Mouse (Mus musculus): ENCODE measurements around the gene AC129217.1. TPM values are rescaled to one million over a fixed set of nuclear protein-coding genes. Genes with fewer than 3 reads are reported as not detected.
A peak's percentile ranks its signal among the peaks of the same experiment; 100 is the strongest.

The AC129217.1 gene
- total and polyA plus RNA-seq, 3 experiments: not detected

- no peak for DNase-seq
- 89% methylated on average over 5 of the region's 5 CpGs for WGBS
Observed at GRCm38 (mm10) chr19:8848356-8848755, 18.8 kb downstream of the AC129217.1 start.

GRCm38 (mm10) chr19:8850402-8850901 is 20.9 kb downstream of the AC129217.1 start, which contains the start of gene Lrrn4cl:
Lrrn4cl (plus strand) TSS chr19:8850768.
- intact Hi-C loops (cut with DNase I): no loop called here
- no peak within 1 kb of the TSS for H3K9ac ChIP-seq (ENCODE audit: low read depth, low read length)
- TF ChIP-seq EP300 (IDR thresholded peaks at IDR 0.05; ENCODE audit: insufficient read depth, low read depth, low read length) (no peak), POLR2A (IDR thresholded peaks at IDR 0.05; ENCODE audit: insufficient read depth, low read depth, low read length) (no peak), CTCF (IDR thresholded peaks at IDR 0.05) (no peak)
- H3K36me3 ChIP-seq (ENCODE audit: control insufficient read depth, insufficient read depth, low read length): no peaks in the 10 kb centered on the region
- WGBS: 10% methylated on average over 7 of the region's 7 CpGs
- no peaks in the 10 kb centered on the region for H3K79me2 ChIP-seq (replicated peaks; ENCODE audit: control insufficient read depth, insufficient read depth, low read length)
- H3K4me3 ChIP-seq: no peak within 1 kb of the TSS
- H3K27ac ChIP-seq: peak within 1 kb of the TSS; percentile 6; the same call in 1 of the 2 replicates
- H3K27me3 ChIP-seq (ENCODE audit: control insufficient read depth, insufficient read depth, low read length): no peaks in the 10 kb centered on the region
- H3K4me1 ChIP-seq (ENCODE audit: control insufficient read depth, insufficient read depth, low read length): peaks cover 2% of the 10 kb centered on the region; the same call in 1 of the 2 replicates
- peak; percentile 42 to 57 for DNase-seq

More at GRCm38 (mm10) chr19:8848356-8848755, 18.8 kb downstream of the AC129217.1 start:
- Histone ChIP-seq H3K27ac (no peak overlapping the region), H3K4me3 (no peak overlapping the region), H3K79me2 (replicated peaks; ENCODE audit: control insufficient read depth, insufficient read depth, low read length) (no peaks in the 10 kb centered on the region), H3K4me1 (ENCODE audit: control insufficient read depth, insufficient read depth, low read length) (peaks cover 4% of the 10 kb centered on the region; the same call in 1 of the 2 replicates), H3K36me3 (ENCODE audit: control insufficient read depth, insufficient read depth, low read length) (no peaks in the 10 kb centered on the region), H3K9ac (ENCODE audit: low read depth, low read length) (no peak overlapping the region), H3K27me3 (ENCODE audit: control insufficient read depth, insufficient read depth, low read length) (no peaks in the 10 kb centered on the region)
- intact Hi-C loops (cut with DNase I): no loop called here
- TF ChIP-seq EP300 (IDR thresholded peaks at IDR 0.05; ENCODE audit: insufficient read depth, low read depth, low read length): no peak
- TF ChIP-seq CTCF (IDR thresholded peaks at IDR 0.05): no peak
- no peak for TF ChIP-seq POLR2A (IDR thresholded peaks at IDR 0.05; ENCODE audit: insufficient read depth, low read depth, low read length)

GRCm38 (mm10) chr19:8851639-8852038 is 22.1 kb downstream of the AC129217.1 start:
- WGBS: 62% methylated on average over 7 of the region's 7 CpGs
- H3K9ac ChIP-seq (ENCODE audit: low read depth, low read length): no peak overlapping the region
- H3K4me1 ChIP-seq (ENCODE audit: control insufficient read depth, insufficient read depth, low read length): peaks cover 2% of the 10 kb centered on the region; the same call in 1 of the 2 replicates
- intact Hi-C loops (cut with DNase I): no loop called here
- no peak for DNase-seq
- TF ChIP-seq POLR2A (IDR thresholded peaks at IDR 0.05; ENCODE audit: insufficient read depth, low read depth, low read length) (no peak), EP300 (IDR thresholded peaks at IDR 0.05; ENCODE audit: insufficient read depth, low read depth, low read length) (no peak), CTCF (IDR thresholded peaks at IDR 0.05) (no peak)
- no peak overlapping the region for H3K4me3 ChIP-seq
- no peak overlapping the region for H3K27ac ChIP-seq
- H3K27me3 ChIP-seq (ENCODE audit: control insufficient read depth, insufficient read depth, low read length): no peaks in the 10 kb centered on the region
- H3K79me2 ChIP-seq (replicated peaks; ENCODE audit: control insufficient read depth, insufficient read depth, low read length): no peaks in the 10 kb centered on the region
- H3K36me3 ChIP-seq (ENCODE audit: control insufficient read depth, insufficient read depth, low read length): no peaks in the 10 kb centered on the region

- peak; percentile 47 to 63 for DNase-seq
- no peaks in the 10 kb centered on the region for H3K36me3 ChIP-seq (ENCODE audit: control insufficient read depth, insufficient read depth, low read length)
- TF ChIP-seq POLR2A (IDR thresholded peaks at IDR 0.05; ENCODE audit: insufficient read depth, low read depth, low read length) (no peak), CTCF (IDR thresholded peaks at IDR 0.05) (no peak), EP300 (IDR thresholded peaks at IDR 0.05; ENCODE audit: insufficient read depth, low read depth, low read length) (no peak)
- no peak overlapping the region for H3K4me3 ChIP-seq
- H3K27ac ChIP-seq: no peak overlapping the region
- no peaks in the 10 kb centered on the region for H3K79me2 ChIP-seq (replicated peaks; ENCODE audit: control insufficient read depth, insufficient read depth, low read length)
- H3K9ac ChIP-seq (ENCODE audit: low read depth, low read length): no peak overlapping the region
- H3K27me3 ChIP-seq (ENCODE audit: control insufficient read depth, insufficient read depth, low read length): no peaks in the 10 kb centered on the region
- intact Hi-C loops (cut with DNase I): no loop called here
- WGBS: 63% methylated on average over 10 of the region's 10 CpGs
- H3K4me1 ChIP-seq (ENCODE audit: control insufficient read depth, insufficient read depth, low read length): peaks cover 2% of the 10 kb centered on the region; the same call in 1 of the 2 replicates
Observed at GRCm38 (mm10) chr19:8852236-8852928, 22.8 kb downstream of the AC129217.1 start.

DNA sequence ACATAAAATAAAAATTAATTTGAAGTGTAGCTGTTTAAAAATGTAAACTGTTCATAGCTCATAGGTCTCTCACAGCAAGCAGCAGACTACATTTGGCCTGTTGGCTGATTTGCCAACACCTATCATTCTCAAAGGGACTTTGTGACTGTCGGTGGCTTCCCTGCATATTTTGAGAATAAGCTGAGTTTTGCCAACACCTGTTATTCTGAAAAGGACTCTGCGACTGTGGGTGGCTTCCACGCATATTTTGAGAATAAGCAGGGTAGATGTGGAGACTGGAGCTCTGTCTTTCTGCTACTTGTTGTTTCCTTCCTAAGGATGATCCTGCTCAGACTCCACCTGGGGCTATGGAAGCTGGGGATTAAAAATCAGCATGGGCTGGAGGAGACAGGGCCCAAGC is 23.5 kb downstream of the AC129217.1 start:
- H3K4me3 ChIP-seq: no peak overlapping the region
- H3K79me2 ChIP-seq (replicated peaks; ENCODE audit: control insufficient read depth, insufficient read depth, low read length): no peaks in the 10 kb centered on the region
- TF ChIP-seq POLR2A (IDR thresholded peaks at IDR 0.05; ENCODE audit: insufficient read depth, low read depth, low read length) (no peak), EP300 (IDR thresholded peaks at IDR 0.05; ENCODE audit: insufficient read depth, low read depth, low read length) (no peak)
- intact Hi-C loops (cut with DNase I): no loop called here
- H3K9ac ChIP-seq (ENCODE audit: low read depth, low read length): no peak overlapping the region
- H3K4me1 ChIP-seq (ENCODE audit: control insufficient read depth, insufficient read depth, low read length): peaks cover 2% of the 10 kb centered on the region; the same call in 1 of the 2 replicates
- WGBS: 78% methylated on average over 3 of the region's 3 CpGs
- no peaks in the 10 kb centered on the region for H3K27me3 ChIP-seq (ENCODE audit: control insufficient read depth, insufficient read depth, low read length)
- no peak overlapping the region for H3K27ac ChIP-seq
- DNase-seq: no peak
- H3K36me3 ChIP-seq (ENCODE audit: control insufficient read depth, insufficient read depth, low read length): no peaks in the 10 kb centered on the region

- Histone ChIP-seq H3K27me3 (ENCODE audit: control insufficient read depth, insufficient read depth, low read length) (0 out of 2 replicates have a peak, but pooled peaks cover 2% of the 10 kb centered on the region), H3K27ac (no peak overlapping the region), H3K36me3 (ENCODE audit: control insufficient read depth, insufficient read depth, low read length) (no peaks in the 10 kb centered on the region), H3K4me3 (no peak overlapping the region), H3K4me1 (ENCODE audit: control insufficient read depth, insufficient read depth, low read length) (no peaks in the 10 kb centered on the region), H3K9ac (ENCODE audit: low read depth, low read length) (no peak overlapping the region), H3K79me2 (replicated peaks; ENCODE audit: control insufficient read depth, insufficient read depth, low read length) (no peaks in the 10 kb centered on the region)
- intact Hi-C loops (cut with DNase I): loop anchor here (2.0 kb wide), 1 partner anchor 253 kb away; no protein-coding TSS in a partner anchor
- TF ChIP-seq POLR2A (IDR thresholded peaks at IDR 0.05; ENCODE audit: insufficient read depth, low read depth, low read length): no peak
- TF ChIP-seq CTCF (IDR thresholded peaks at IDR 0.05): peak; percentile 83
- no peak for TF ChIP-seq EP300 (IDR thresholded peaks at IDR 0.05; ENCODE audit: insufficient read depth, low read depth, low read length)
- no peak for DNase-seq
- WGBS: 36% methylated on average over 4 of the region's 4 CpGs
Observed at GRCm38 (mm10) chr19:8857689-8858088, 28.1 kb downstream of the AC129217.1 start.

Data from heart, adult 2 months (tissue).